Mouse (Mus musculus) liver, embryonic 16.5 days (tissue): ENCODE results near the gene AU040320. TPM values are rescaled to one million over a fixed set of nuclear protein-coding genes. Genes with fewer than 3 reads are reported as not detected.

Experiments used
- ATAC-seq: fragments of 200-750 bp; cut with Nextera tagmentation; 2 replicates; pipeline ENCODE4 v1.8.0; 2017; ENCODE audit warnings: low read depth, mild to moderate bottlenecking, moderate number of reproducible peaks, moderate library complexity
- H3K27ac ChIP-seq: fragments of 300-500 bp; sonication (generic); 2 replicates; pipeline ENCODE4 v1.5.1; 2014; ENCODE audit warnings: mild to moderate bottlenecking, low read length
- H3K27me3 ChIP-seq: fragments of 300-500 bp; sonication (generic); 2 replicates; pipeline ENCODE4 v1.6.1; 2014; ENCODE audit warnings: low read depth, low read length, mixed read lengths; ENCODE audit not compliant: control insufficient read depth, insufficient read depth
- H3K36me3 ChIP-seq: fragments of 300-500 bp; sonication (generic); 2 replicates; pipeline ENCODE4 v1.6.1; 2014; ENCODE audit warnings: mild to moderate bottlenecking; ENCODE audit not compliant: control insufficient read depth, insufficient read depth
- H3K4me1 ChIP-seq: fragments of 300-500 bp; sonication (generic); 2 replicates; pipeline ENCODE4 v1.6.1; 2014; ENCODE audit warnings: low read depth, low read length, mixed read lengths; ENCODE audit not compliant: control insufficient read depth
- H3K4me2 ChIP-seq: fragments of 300-500 bp; sonication (generic); 2 replicates; pipeline ENCODE4 v1.6.1; 2014; ENCODE audit warnings: low read depth, low read length, mixed read lengths
- H3K4me3 ChIP-seq: fragments of 300-500 bp; sonication (generic); 2 replicates; pipeline ENCODE4 v1.5.1; 2014; ENCODE audit warnings: low read depth, mild to moderate bottlenecking, low read length
- H3K9ac ChIP-seq: fragments of 300-500 bp; sonication (generic); 2 replicates; pipeline ENCODE4 v1.6.1; 2014; ENCODE audit warnings: low read depth, low read length
- H3K9me3 ChIP-seq: fragments of 300-500 bp; sonication (generic); replicated peaks from 2 replicates; pipeline ENCODE4 v1.6.1; 2016; ENCODE audit warnings: low read length; ENCODE audit not compliant: control insufficient read depth
- WGBS: fragments of 180-500 bp; shearing (Covaris S2); extraction: QIAGEN DNeasy Blood & Tissue Kit; methylation state at CpG from one replicate; pipeline ENCODE4 v1.1.7; 2014; ENCODE audit not compliant: insufficient replicate concordance; 5-methylcytosine and 5-hydroxymethylcytosine counted together
- polyA plus RNA-seq: library from polyadenylated mRNA; unstranded; fragments of >200 nt; fragmentation: Nextera tagmentation; extraction: Ambion mirVana; gene quantifications from 2 replicates; pipeline ENCODE4 v1.2.1, GENCODE M21; 2015

Gene AU040320
- polyA plus RNA-seq, 1 experiment from 2014 or later: 8.5 TPM

DNA sequence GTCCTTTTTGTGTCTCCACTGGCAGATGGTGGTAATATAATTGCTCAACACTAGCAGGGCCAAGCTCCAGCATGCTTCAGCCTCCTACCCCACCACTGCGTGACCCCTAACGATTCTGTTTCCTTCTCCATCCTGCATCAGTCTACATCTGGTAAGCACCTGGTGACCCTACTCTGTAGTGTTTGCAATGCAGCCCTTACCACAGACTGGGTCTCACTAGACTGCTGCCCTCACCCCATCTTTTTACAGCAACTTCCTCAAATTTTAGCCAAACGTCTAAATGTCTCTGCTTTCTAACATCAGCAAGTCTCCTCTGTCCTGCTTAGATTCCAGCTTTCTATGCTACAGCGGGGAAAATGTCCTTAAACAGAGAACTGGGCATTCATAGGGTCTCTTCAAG lies 17.5 kb downstream of the AU040320 start:
- H3K4me3 ChIP-seq: no peak overlapping the region
- 70% methylated on average over 4 of the region's 4 CpGs for WGBS
- H3K4me2 ChIP-seq: no peak overlapping the region
- H3K27ac ChIP-seq: no peak overlapping the region
- no peak for ATAC-seq
- no peaks in the 10 kb centered on the region for H3K9me3 ChIP-seq
- H3K36me3 ChIP-seq: no peaks in the 10 kb centered on the region
- peaks cover 6% of the 10 kb centered on the region for H3K4me1 ChIP-seq
- H3K9ac ChIP-seq: no peak overlapping the region
- no peaks in the 10 kb centered on the region for H3K27me3 ChIP-seq

DNA sequence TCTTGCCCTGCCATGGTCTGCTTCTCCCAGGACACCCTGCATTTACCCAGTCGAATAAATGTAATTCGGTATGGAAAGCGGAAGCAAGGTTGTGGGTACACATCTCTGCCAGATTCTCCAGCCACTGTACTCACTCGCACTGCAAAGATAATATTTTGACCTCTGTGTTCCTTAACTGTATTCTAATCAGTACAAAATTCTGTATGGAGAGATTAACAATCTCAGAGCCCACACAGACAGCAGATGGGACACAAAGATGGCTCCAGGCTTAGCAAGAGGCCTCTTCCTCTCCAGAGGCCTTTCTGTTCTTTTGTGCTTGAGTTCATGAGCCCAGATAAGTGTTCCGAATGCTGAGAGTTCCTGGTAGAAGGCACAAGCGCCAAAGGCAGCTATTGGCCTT lies 20.5 kb downstream of the AU040320 start:
- Histone ChIP-seq H3K9ac (no peak overlapping the region), H3K4me2 (no peak overlapping the region), H3K9me3 (no peaks in the 10 kb centered on the region), H3K4me3 (no peak overlapping the region), H3K27me3 (no peaks in the 10 kb centered on the region), H3K27ac (no peak overlapping the region), H3K4me1 (peaks cover 6% of the 10 kb centered on the region), H3K36me3 (no peaks in the 10 kb centered on the region)
- WGBS: 64% methylated on average over 6 of the region's 6 CpGs
- no peak for ATAC-seq

DNA sequence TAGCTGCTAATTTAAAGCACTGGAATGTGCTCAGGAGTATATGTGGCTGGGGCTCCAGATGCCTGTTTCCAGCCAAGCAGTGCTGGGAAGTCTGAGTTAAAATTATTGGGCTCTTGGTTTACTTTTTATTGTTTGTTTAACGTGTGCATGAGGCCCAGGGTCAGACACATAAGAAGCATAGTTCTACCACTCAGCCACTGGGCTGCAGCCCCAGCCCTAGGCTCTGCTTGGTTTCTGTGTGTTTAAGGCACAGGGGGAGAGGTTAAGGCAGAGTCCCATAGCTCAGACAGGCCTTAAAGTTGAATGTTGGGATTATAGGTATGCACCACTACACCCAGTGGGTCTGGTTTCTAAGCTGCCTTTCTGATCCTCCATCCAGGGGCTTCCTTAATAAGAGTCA lies 21.8 kb downstream of the AU040320 start:
- H3K4me2 ChIP-seq: no peak overlapping the region
- no peaks in the 10 kb centered on the region for H3K36me3 ChIP-seq
- ATAC-seq: no peak
- H3K4me1 ChIP-seq: peaks cover 1% of the 10 kb centered on the region; the same call in 1 of the 2 replicates
- no peak overlapping the region for H3K4me3 ChIP-seq
- no peaks in the 10 kb centered on the region for H3K9me3 ChIP-seq
- H3K27ac ChIP-seq: no peak overlapping the region
- no peaks in the 10 kb centered on the region for H3K27me3 ChIP-seq
- no peak overlapping the region for H3K9ac ChIP-seq
- 56% methylated on average over 1 of the region's 1 CpGs for WGBS

DNA sequence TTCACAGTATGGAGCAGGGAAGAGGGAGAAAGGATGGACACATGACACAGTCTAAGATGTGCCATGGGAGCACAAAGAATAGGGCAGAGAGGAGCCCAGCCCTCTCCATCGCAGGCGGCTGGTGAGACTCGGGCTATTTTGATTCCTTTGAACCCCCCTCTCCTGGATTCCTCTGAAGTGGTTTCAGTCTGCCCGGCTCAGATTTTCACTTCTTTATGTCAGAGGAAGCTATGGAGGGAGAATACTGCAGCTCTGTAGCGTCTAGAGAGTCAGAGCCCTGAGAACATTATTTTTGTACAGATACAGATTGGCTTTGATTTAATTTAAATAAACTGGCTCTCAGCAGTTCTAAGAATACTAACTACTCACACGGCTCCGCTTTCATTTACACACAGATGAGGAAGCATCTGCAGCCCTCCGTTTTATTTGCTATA lies 25.8 kb downstream of the AU040320 start:
- Histone ChIP-seq H3K36me3 (no peaks in the 10 kb centered on the region), H3K4me3 (no peak overlapping the region), H3K4me1 (no peaks in the 10 kb centered on the region), H3K9ac (no peak overlapping the region), H3K9me3 (no peaks in the 10 kb centered on the region), H3K27me3 (no peaks in the 10 kb centered on the region), H3K4me2 (no peak overlapping the region), H3K27ac (no peak overlapping the region)
- ATAC-seq: no peak
- WGBS: 70% methylated on average over 8 of the region's 8 CpGs

DNA sequence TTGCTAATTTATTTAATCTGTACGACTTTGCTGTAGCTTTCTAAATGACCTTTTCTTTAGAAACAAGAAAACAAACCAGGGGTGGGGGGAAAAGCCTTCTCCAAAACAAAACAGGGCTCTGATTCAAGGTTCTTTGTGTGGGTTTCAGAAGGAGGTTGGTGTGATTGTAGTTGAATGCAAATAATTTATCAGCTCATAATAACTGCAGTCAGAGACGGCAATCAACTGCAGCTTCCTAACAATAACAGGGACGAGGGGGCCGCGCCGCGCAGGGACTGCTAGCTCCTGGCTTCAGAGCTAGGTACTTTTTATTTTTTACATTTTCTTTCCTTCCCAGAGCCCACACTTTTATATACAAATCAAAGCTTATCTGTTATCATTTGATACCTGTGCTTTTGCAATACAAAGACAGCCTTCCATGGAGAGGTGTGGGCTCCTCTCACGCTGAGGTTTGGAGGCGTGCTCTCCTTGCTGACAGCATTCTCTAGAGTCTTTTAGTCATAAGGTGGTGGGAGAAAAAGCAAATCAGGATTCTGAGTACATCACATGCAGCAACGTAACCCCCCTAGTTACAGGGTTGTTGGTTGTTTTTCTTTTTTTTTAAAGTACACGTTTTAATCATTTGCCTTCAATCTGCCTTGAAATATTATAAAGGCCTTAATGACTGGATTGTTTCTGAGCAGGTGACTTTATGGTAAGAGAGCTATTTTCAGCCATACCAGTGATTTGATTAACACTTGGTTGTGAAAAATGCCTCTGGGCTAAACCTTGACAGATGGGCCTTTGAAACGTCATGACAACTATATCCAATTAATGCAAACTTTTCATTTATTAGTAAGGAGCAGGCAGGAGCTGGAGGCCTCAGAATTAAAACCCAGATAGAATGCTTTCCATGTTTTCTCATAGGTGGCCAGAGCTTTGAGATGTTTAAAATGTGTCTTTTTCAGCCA lies 26.8 kb downstream of the AU040320 start:
- 77% methylated on average over 12 of the region's 12 CpGs for WGBS
- no peak for ATAC-seq
- H3K4me3 ChIP-seq: no peak overlapping the region
- H3K4me2 ChIP-seq: no peak overlapping the region
- H3K9me3 ChIP-seq: no peaks in the 10 kb centered on the region
- H3K36me3 ChIP-seq: no peaks in the 10 kb centered on the region
- H3K27me3 ChIP-seq: no peaks in the 10 kb centered on the region
- H3K27ac ChIP-seq: no peak overlapping the region
- no peak overlapping the region for H3K9ac ChIP-seq
- H3K4me1 ChIP-seq: no peaks in the 10 kb centered on the region

GRCm38 (mm10) chr4:126781871-126782270 lies 28.5 kb downstream of the AU040320 start:
- H3K4me3 ChIP-seq: no peak overlapping the region
- ATAC-seq: no peak
- no peaks in the 10 kb centered on the region for H3K4me1 ChIP-seq
- H3K4me2 ChIP-seq: no peak overlapping the region
- H3K27me3 ChIP-seq: no peaks in the 10 kb centered on the region
- no peak overlapping the region for H3K9ac ChIP-seq
- H3K36me3 ChIP-seq: no peaks in the 10 kb centered on the region
- 73% methylated on average over 3 of the region's 3 CpGs for WGBS
- H3K9me3 ChIP-seq: no peaks in the 10 kb centered on the region
- no peak overlapping the region for H3K27ac ChIP-seq

DNA sequence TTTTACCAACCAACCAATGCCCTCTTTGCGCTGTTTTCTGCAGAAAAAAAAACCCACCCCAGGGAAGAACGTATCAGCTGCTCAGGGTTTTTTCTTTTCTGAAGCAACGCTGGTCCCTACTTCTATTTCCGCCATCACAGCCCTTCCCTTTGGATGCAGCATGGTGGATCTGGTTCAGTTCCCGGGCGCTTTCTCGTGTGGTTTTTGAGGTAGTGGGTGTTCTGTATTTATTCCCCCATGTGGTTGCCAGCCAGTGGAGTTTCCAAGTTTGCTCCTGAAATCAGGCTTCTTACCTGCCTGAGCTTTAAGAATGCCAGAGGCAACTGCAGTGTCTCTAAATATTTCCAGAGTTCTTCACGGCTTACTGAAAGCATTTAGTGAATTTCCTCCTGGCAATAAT lies 29.2 kb downstream of the AU040320 start:
- H3K4me2 ChIP-seq: no peak overlapping the region
- H3K9me3 ChIP-seq: no peaks in the 10 kb centered on the region
- H3K4me3 ChIP-seq: no peak overlapping the region
- H3K27ac ChIP-seq: no peak overlapping the region
- no peaks in the 10 kb centered on the region for H3K4me1 ChIP-seq
- no peaks in the 10 kb centered on the region for H3K36me3 ChIP-seq
- no peak for ATAC-seq
- H3K9ac ChIP-seq: no peak overlapping the region
- WGBS: 78% methylated on average over 8 of the region's 8 CpGs
- H3K27me3 ChIP-seq: no peaks in the 10 kb centered on the region

DNA sequence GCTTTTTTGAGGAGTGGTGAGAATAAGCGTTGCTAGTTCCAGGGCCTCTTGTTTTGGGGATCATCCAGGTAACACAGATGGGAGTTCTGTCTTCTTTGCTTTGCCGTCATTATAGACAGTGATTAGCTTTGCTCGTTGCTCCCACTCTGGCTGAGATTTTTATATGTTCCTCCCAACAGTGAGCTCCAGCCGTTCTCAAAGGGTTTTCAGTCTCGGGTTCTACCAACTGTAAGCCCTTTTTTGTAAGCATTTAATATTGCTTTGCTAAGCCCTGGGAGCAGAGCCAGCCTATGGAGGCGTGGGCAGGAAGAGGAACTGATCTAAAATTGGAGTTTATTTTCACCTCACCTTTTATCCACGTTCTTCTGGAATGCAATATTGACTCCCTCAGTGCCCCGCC lies 29.7 kb downstream of the AU040320 start:
- WGBS: 66% methylated on average over 8 of the region's 8 CpGs
- H3K36me3 ChIP-seq: no peaks in the 10 kb centered on the region
- ATAC-seq: no peak

DNA sequence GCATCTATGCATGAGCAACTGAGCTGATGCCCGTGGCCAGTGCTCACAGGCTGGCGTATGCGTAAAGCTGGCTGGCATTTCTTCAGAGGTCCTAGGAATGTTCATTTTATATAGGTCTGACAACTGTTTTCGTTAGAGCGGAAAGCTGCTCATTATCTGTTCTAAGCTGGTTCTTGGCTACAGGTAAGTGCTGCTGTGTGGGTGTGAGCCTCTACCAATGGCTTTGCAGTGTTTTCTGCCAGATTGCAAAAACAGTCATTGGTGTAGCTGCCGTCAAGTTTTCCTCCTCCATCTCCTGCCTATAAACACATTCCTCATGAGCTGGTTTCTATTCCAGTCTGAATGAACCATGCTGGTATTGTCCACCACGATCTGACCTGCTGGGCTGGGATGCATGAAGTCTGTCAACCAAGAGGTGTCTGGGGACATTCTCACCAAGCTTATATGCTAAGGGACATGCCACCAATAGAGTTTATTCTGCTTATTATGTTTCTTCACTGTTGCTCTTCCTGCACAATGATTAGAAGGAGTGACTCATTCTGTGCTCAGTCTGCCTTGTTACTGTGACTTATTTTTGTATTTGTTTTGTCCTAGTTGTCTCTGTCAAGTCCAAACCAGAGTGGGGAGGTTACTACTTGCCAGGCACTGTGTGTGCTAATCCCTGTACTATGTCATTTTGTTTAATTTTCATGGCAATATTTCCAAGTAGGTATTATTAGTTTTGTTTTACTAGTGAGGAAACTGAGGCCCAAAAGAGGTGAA lies 39.2 kb downstream of the AU040320 start:
- no peaks in the 10 kb centered on the region for H3K9me3 ChIP-seq
- 82% methylated on average over 7 of the region's 7 CpGs for WGBS
- H3K4me1 ChIP-seq: no peaks in the 10 kb centered on the region
- no peak overlapping the region for H3K27ac ChIP-seq
- H3K4me3 ChIP-seq: no peak overlapping the region
- no peak overlapping the region for H3K4me2 ChIP-seq
- H3K36me3 ChIP-seq: peaks cover 5% of the 10 kb centered on the region; the same call in 1 of the 2 replicates
- H3K9ac ChIP-seq: no peak overlapping the region
- no peak for ATAC-seq
- H3K27me3 ChIP-seq: no peaks in the 10 kb centered on the region

More for the DNA sequence above, 29.7 kb downstream of the AU040320 start:
- H3K4me2 ChIP-seq: no peak overlapping the region
- H3K27ac ChIP-seq: no peak overlapping the region
- no peaks in the 10 kb centered on the region for H3K4me1 ChIP-seq
- H3K9ac ChIP-seq: no peak overlapping the region
- no peaks in the 10 kb centered on the region for H3K27me3 ChIP-seq
- no peaks in the 10 kb centered on the region for H3K9me3 ChIP-seq
- H3K4me3 ChIP-seq: no peak overlapping the region
